Mouse (Mus musculus): ENCODE measurements around the gene Angptl8. TPM values are rescaled to one million over a fixed set of nuclear protein-coding genes. Genes with fewer than 3 reads are reported as not detected.
"Not testable (repeated sequence)": the region's sequence is repeated elsewhere in the genome, so short reads cannot be mapped to it uniquely, and the experiment has no call there.

Gene Angptl8
- not detected for total RNA-seq (2021)
- long read RNA-seq, experiment 1, partial matches to known transcripts = 0 of 1 reads
- long read RNA-seq, experiment 1, other reads (novel, unspliced or antisense) = 1 of 1 reads
- long read RNA-seq, experiment 2 = 0 reads

DNA sequence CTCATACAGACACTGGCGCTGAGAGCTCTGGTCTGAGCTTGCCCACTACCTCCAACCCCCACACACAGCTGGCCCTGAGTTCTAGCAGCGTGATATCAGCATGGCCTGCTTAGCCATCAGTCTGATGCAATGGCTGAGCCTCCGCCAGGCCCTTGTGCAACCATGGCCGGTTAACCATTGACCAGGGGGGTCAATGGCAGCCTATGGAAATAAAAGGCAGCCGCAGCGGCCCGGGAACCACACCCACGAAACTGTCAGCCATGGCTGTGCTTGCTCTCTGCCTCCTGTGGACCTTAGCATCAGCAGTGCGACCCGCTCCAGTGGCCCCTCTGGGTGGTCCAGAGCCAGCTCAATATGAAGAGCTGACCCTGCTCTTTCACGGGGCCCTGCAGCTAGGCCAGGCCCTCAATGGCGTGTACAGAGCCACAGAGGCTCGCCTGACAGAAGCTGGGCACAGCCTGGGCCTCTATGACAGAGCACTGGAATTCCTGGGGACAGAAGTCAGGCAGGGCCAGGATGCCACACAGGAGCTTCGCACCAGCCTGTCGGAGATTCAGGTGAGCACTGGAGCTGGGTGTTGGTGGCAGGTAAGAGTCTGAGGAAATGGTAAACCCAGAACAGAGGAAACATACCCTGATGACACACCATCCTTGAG lies at the start of gene Angptl8:
Angptl8 (plus strand) TSS at position 253 of the 655 bp plus-strand sequence.
- no peak for TF ChIP-seq CTCF (IDR thresholded peaks at IDR 0.05)
- Histone ChIP-seq H3K4me3 (no peak within 1 kb of the TSS), H3K27ac (no peak within 1 kb of the TSS)
- intact Hi-C loops (cut with DNase I) = no loop called here
- peak; percentile 58 for DNase-seq

- DNase-seq, H3K4me3 ChIP-seq, H3K27ac ChIP-seq: not testable (repeated sequence)
- intact Hi-C loops (cut with DNase I) = loop anchor here (2.0 kb wide), 1 partner anchor 18 kb away; no protein-coding TSS in a partner anchor
Measured at GRCm38 (mm10) chr9:21786309-21786708, 49.0 kb upstream of the Angptl8 start.

- H3K27ac ChIP-seq = peak overlapping the region; percentile 69
- peak overlapping the region; percentile 19; the same call in 1 of the 2 replicates for H3K4me3 ChIP-seq
- peak; percentile 73 for DNase-seq
- TF ChIP-seq CTCF (IDR thresholded peaks at IDR 0.05) = peak; percentile 80
- intact Hi-C loops (cut with DNase I) = loop anchor here (2.0 kb wide), 1 partner anchor 18 kb away; no protein-coding TSS in a partner anchor
Measured at GRCm38 (mm10) chr9:21786906-21787305, 48.4 kb upstream of the Angptl8 start.

GRCm38 (mm10) chr9:21787654-21788053 lies 47.7 kb upstream of the Angptl8 start:
- peak overlapping the region; percentile 69 for H3K27ac ChIP-seq
- H3K4me3 ChIP-seq = no peak overlapping the region
- DNase-seq = no peak
- no peak for TF ChIP-seq CTCF (IDR thresholded peaks at IDR 0.05)
- intact Hi-C loops (cut with DNase I) = loop anchor here (2.0 kb wide), 1 partner anchor 17 kb away; no protein-coding TSS in a partner anchor

DNA sequence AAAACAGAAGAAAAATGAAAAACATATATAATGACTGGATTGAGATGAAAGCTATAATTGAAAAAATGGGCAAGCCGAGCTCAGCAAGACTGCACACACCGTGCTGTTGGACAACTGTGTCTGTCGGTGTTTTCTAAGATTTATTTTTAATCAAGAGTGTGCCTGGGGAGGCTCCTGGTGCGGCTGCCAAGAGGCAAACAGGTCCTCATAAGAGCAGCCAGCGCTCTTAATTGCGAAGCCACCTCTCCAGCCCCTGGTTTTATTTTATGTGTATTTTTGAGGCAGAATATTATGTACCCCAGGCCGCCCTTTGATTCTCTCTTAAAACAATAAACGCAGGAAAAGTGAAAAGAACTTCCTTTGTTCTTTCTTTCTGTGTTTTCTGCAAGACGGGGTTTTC lies 47.1 kb upstream of the Angptl8 start:
- no peak for TF ChIP-seq CTCF (IDR thresholded peaks at IDR 0.05)
- no peak overlapping the region; the same call in 1 of the 2 replicates for H3K4me3 ChIP-seq

DNA sequence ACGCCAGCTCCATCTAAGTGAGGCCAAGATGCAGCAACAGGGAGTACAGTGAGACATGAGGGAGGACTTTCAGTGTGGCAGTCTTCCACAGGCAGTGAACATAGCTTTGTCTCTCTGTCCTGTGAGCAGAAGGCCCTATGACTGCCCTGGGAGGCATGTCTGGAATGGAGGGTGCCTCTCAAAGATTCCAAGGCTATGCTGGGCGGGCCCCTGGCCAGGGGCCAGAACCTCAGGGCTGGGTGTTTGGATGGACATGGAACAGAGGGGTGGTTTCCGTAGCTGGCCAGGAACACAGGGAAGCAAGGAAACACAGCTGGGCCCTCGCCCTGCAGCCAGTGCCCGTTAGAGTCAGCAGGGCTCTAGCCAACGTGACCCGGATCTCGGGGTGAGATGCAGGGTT lies 43.4 kb upstream of the Angptl8 start:
- Histone ChIP-seq H3K27ac (peak overlapping the region; percentile 79), H3K4me3 (peak overlapping the region; percentile 48)
- DNase-seq = peak; percentile 82
- intact Hi-C loops (cut with DNase I) = no loop called here
- TF ChIP-seq CTCF (IDR thresholded peaks at IDR 0.05) = no peak

More for the DNA sequence above, 47.1 kb upstream of the Angptl8 start:
- intact Hi-C loops (cut with DNase I) = no loop called here
- peak overlapping the region; percentile 69 for H3K27ac ChIP-seq
- no peak for DNase-seq

- peak; percentile 86 for DNase-seq
- no peak for TF ChIP-seq CTCF (IDR thresholded peaks at IDR 0.05)
- Histone ChIP-seq H3K4me3 (peak overlapping the region; percentile 48), H3K27ac (peak overlapping the region; percentile 79)
- intact Hi-C loops (cut with DNase I) = no loop called here
Measured at GRCm38 (mm10) chr9:21792644-21793043, 42.7 kb upstream of the Angptl8 start.

DNA sequence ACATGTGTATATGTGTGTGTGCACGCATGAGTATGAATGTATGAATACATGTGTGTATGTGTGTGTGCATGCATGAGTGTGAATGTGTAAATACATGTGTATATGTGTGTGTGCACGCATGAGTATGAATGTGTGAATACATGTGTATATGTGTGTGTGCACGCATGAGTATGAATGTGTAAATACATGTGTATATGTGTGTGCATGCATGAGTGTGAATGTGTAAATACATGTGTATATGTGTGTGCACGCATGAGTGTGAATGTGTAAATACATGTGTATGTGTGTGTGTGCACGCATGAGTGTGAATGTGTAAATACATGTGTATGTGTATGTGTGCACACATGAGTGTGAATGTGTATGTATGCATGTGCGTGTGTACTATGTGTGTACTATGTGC lies 41.8 kb upstream of the Angptl8 start:
- intact Hi-C loops (cut with DNase I); H3K27ac ChIP-seq; DNase-seq; H3K4me3 ChIP-seq: not testable (repeated sequence)

- TF ChIP-seq CTCF (IDR thresholded peaks at IDR 0.05) = no peak
- no peak for DNase-seq
Measured at GRCm38 (mm10) chr9:21794344-21794834, 40.9 kb upstream of the Angptl8 start.

GRCm38 (mm10) chr9:21794925-21795324 lies 40.4 kb upstream of the Angptl8 start:
- Histone ChIP-seq H3K27ac (peak overlapping the region; percentile 96), H3K4me3 (peak overlapping the region; percentile 90)
- no peak for TF ChIP-seq CTCF (IDR thresholded peaks at IDR 0.05)
- intact Hi-C loops (cut with DNase I) = no loop called here
- peak; percentile 62 for DNase-seq

More at GRCm38 (mm10) chr9:21794344-21794834, 40.9 kb upstream of the Angptl8 start:
- intact Hi-C loops (cut with DNase I) = no loop called here
- H3K4me3 ChIP-seq = peak overlapping the region; percentile 42
- peak overlapping the region; percentile 96 for H3K27ac ChIP-seq

GRCm38 (mm10) chr9:21795579-21795978 lies 39.7 kb upstream of the Angptl8 start:
- intact Hi-C loops (cut with DNase I) = no loop called here
- Histone ChIP-seq H3K27ac (peak overlapping the region; percentile 96), H3K4me3 (peak overlapping the region; percentile 90)
- no peak for TF ChIP-seq CTCF (IDR thresholded peaks at IDR 0.05)
- DNase-seq = no peak

- peak overlapping the region; percentile 90 for H3K4me3 ChIP-seq
- no peak for TF ChIP-seq CTCF (IDR thresholded peaks at IDR 0.05)
Measured at GRCm38 (mm10) chr9:21796259-21796658, 39.1 kb upstream of the Angptl8 start.

DNA sequence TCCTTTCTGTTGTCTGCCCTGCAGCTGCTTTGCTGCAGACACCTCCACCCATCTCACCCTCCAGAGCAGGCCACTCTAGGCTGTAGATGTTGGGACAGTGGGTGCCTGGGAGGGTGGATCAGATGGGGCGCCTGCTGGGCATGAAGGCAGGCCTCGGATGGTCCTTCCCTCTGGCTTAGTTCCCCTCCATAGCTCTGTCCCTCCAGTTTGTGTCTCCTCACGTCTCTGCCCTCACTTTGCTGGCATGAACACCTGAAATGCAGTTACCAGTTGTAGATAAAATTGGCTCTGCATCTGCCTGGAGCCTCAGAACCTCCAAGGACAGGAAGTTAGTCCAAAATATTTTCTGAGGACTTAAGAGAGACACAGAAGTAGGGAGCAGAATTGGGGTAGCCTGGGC lies 38.4 kb upstream of the Angptl8 start:
- DNase-seq = no peak
- peak overlapping the region; percentile 90 for H3K4me3 ChIP-seq
- intact Hi-C loops (cut with DNase I) = no loop called here
- TF ChIP-seq CTCF (IDR thresholded peaks at IDR 0.05) = no peak
- peak overlapping the region; percentile 96 for H3K27ac ChIP-seq

More at GRCm38 (mm10) chr9:21796259-21796658, 39.1 kb upstream of the Angptl8 start:
- H3K27ac ChIP-seq = peak overlapping the region; percentile 96
- DNase-seq = peak; percentile 44
- intact Hi-C loops (cut with DNase I) = no loop called here
